Mouse (Mus musculus): ENCODE results near the gene Tprgl. TPM values are rescaled to one million over a fixed set of nuclear protein-coding genes. Genes with fewer than 3 reads are reported as not detected.

The Tprgl gene
- total and polyA plus RNA-seq, 3 experiments = 49.3 to 163 (median 67.4) TPM

DNA sequence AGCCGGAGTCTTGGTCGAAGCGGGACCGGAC, 20.5 kb downstream of the Tprgl start, which contains the start of gene Trp73:
TSS of gene Trp73 (minus strand) at position 27 of the 31 bp plus-strand sequence.
- Histone ChIP-seq H3K4me3 (ENCODE audit: control insufficient read depth in 1 of 2, insufficient read depth in 1 of 2, low read depth in 2 of 2, low read length in 2 of 2) (no peak within 1 kb of the TSS), H3K27me3 (ENCODE audit: control insufficient read depth in 1 of 2, insufficient read depth in 2 of 2, low read length in 2 of 2) (no peaks in the 10 kb centered on the region)
- no peak for DNase-seq (ENCODE audit: low read depth, low spot score)

GRCm38 (mm10) chr4:154139671-154140181, 20.7 kb downstream of the Tprgl start:
- no peaks in the 10 kb centered on the region for H3K27me3 ChIP-seq (ENCODE audit: control insufficient read depth in 1 of 2, insufficient read depth in 2 of 2, low read length in 2 of 2)
- H3K9ac ChIP-seq (ENCODE audit: control insufficient read depth, low read depth, low read length, poor library complexity, severe bottlenecking) = no peak overlapping the region
- H3K36me3 ChIP-seq (ENCODE audit: control insufficient read depth in 1 of 2, insufficient read depth in 2 of 2, low read length in 2 of 2) = peaks cover 0 to 5% of the 10 kb centered on the region in 2 experiments; a peak in 2 of 4 replicates
- TF ChIP-seq EP300 (IDR thresholded peaks at IDR 0.05; ENCODE audit: low read depth in 1 of 2, low read length in 2 of 2) (no peak), E2F4 (IDR thresholded peaks at IDR 0.05; ENCODE audit: borderline replicate concordance, low read depth, low read length) (no peak), KAT2A (conservative IDR thresholded peaks at IDR 0.05; ENCODE audit: low read depth, low read length) (no peak), USF1 (IDR thresholded peaks at IDR 0.05; ENCODE audit: low read depth, low read length) (no peak), NRF1 (IDR thresholded peaks at IDR 0.05; ENCODE audit: insufficient read depth, low read depth, low read length, poor library complexity, severe bottlenecking) (no peak), ZC3H11A (IDR thresholded peaks at IDR 0.05; ENCODE audit: low read depth, low read length) (no peak), POLR2AphosphoS5 (IDR thresholded peaks at IDR 0.05; ENCODE audit: borderline replicate concordance, low read depth, low read length) (no peak), JUND (IDR thresholded peaks at IDR 0.05; ENCODE audit: low read depth, low read length) (no peak), ZKSCAN1 (IDR thresholded peaks at IDR 0.05; ENCODE audit: low read depth, low read length) (no peak), RCOR1 (IDR thresholded peaks at IDR 0.05; ENCODE audit: low read depth, low read length) (no peak), CTCF (IDR thresholded peaks at IDR 0.05 in 2 of 3, conservative IDR thresholded peaks at IDR 0.05 in 1 of 3; ENCODE audit: control insufficient read depth in 1 of 3, insufficient read depth in 1 of 3, low read depth in 2 of 3, low read length in 3 of 3, poor library complexity in 1 of 3, severe bottlenecking in 1 of 3) (no peak), TBP (IDR thresholded peaks at IDR 0.05; ENCODE audit: low read depth, low read length) (no peak), CHD1 (IDR thresholded peaks at IDR 0.05; ENCODE audit: low read depth, low read length) (no peak), GATA1 (IDR thresholded peaks at IDR 0.05; ENCODE audit: low read depth, low read length) (no peak), ZMIZ1 (IDR thresholded peaks at IDR 0.05; ENCODE audit: low read depth, low read length) (no peak), MAFK (IDR thresholded peaks at IDR 0.05; ENCODE audit: borderline replicate concordance, low read depth, low read length) (no peak), ELF1 (IDR thresholded peaks at IDR 0.05; ENCODE audit: low read depth, low read length) (no peak), ZNF384 (IDR thresholded peaks at IDR 0.05; ENCODE audit: low read depth, low read length) (no peak), MAZ (IDR thresholded peaks at IDR 0.05; ENCODE audit: low read depth, low read length) (no peak), BHLHE40 (IDR thresholded peaks at IDR 0.05; ENCODE audit: borderline replicate concordance, low read depth, low read length) (no peak)
- H3K4me1 ChIP-seq (ENCODE audit: control insufficient read depth in 1 of 2, insufficient read depth in 2 of 2, low read length in 2 of 2) = peaks cover 0 to 4% of the 10 kb centered on the region in 2 experiments; a peak in 3 of 4 replicates
- H3K4me3 ChIP-seq (ENCODE audit: control insufficient read depth in 1 of 2, insufficient read depth in 1 of 2, low read depth in 2 of 2, low read length in 2 of 2) = no peak overlapping the region
- peaks cover 14% of the 10 kb centered on the region for H3K79me2 ChIP-seq (ENCODE audit: control insufficient read depth, insufficient read depth, low read length, poor library complexity)
- H3K27ac ChIP-seq (ENCODE audit: control insufficient read depth, low read depth, low read length) = no peak overlapping the region
- no peaks in the 10 kb centered on the region for H3K9me3 ChIP-seq (replicated peaks; ENCODE audit: insufficient read depth, low read length)
- no peak for DNase-seq (ENCODE audit: low read depth, low spot score)

More for the DNA sequence above, 20.5 kb downstream of the Tprgl start, which contains the start of gene Trp73:
- no peaks in the 10 kb centered on the region for H3K9me3 ChIP-seq (replicated peaks; ENCODE audit: insufficient read depth, low read length)
- H3K27ac ChIP-seq (ENCODE audit: control insufficient read depth, low read depth, low read length) = no peak within 1 kb of the TSS
- H3K79me2 ChIP-seq (ENCODE audit: control insufficient read depth, insufficient read depth, low read length, poor library complexity) = peaks cover 14% of the 10 kb centered on the region
- peaks cover 0 to 4% of the 10 kb centered on the region in 2 experiments; a peak in 3 of 4 replicates for H3K4me1 ChIP-seq (ENCODE audit: control insufficient read depth in 1 of 2, insufficient read depth in 2 of 2, low read length in 2 of 2)
- H3K36me3 ChIP-seq (ENCODE audit: control insufficient read depth in 1 of 2, insufficient read depth in 2 of 2, low read length in 2 of 2) = peaks cover 0 to 5% of the 10 kb centered on the region in 2 experiments; a peak in 2 of 4 replicates
- no peak within 1 kb of the TSS for H3K9ac ChIP-seq (ENCODE audit: control insufficient read depth, low read depth, low read length, poor library complexity, severe bottlenecking)
- TF ChIP-seq SIN3A (IDR thresholded peaks at IDR 0.05; ENCODE audit: low read length) (no peak), MYB (IDR thresholded peaks at IDR 0.05; ENCODE audit: low read depth, low read length) (no peak), NRF1 (IDR thresholded peaks at IDR 0.05; ENCODE audit: insufficient read depth, low read depth, low read length, poor library complexity, severe bottlenecking) (no peak)
